Mouse (Mus musculus): Measurements from ENCODE around the gene Lrrk1.

The Lrrk1 gene

DNA sequence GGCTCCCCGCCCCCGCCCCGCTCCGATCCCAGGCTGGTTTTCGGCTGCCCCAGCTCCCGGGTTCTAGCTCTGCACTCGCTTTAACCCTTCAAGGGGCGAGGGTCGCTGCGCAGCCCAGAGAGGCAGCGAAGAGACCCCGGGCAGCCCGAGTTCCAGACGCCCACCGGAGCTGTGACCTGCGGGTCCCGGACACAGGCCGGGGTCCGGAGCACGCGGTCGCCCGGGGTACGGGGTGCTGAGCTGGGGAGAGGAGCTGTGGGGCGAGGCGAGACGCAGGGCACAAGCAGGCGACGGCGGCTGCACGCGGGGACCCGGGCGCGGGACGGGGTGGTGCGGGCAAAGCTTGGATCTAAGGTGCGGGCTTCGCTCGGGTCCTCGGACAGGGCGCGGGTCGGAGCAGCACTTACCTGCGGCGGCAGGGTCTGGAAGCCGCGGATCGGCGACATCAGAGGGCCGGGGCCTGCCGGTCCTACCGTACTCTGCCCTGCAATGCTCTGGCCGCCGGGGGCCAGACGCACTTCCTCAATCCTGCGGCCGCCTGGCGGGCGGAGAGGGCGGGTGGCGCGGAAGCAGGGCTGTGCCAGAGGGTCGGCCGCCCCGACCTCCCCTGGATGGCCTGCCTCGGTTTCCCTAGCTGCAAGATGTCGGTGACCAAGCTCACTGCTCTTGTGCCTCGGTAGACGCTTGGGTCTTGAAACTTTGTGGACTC, at the start of gene Lrrk1:
Lrrk1 (minus strand) TSS at position 538 of the 709 bp plus-strand sequence.
- peak; percentile 63 for DNase-seq (ENCODE audit: low read depth, low spot score)

DNA sequence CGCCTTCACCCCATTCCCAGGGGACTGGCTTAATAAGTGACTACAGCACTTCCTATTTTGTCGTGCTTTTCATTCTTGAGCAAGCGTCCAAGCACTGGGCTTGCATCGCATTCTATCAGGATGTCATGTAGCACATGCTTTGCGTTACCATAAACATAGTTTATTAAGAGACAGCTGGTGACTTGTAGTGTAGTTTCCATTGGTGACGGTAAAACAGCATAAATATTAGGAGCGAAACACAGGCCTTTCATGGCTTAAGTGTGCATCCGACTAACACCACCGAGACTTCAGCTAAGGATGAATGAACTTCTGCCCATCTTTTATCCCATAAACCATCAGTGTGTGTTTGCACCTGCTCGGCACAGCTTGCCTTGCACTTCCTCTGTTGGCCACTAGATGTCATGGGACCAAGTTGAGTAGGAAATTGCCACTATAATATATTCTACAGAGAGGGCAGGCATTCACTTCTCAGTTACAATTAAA, 46.3 kb upstream of the Lrrk1 start:
- peak; percentile 69 for DNase-seq (ENCODE audit: low read depth, low spot score)

DNA sequence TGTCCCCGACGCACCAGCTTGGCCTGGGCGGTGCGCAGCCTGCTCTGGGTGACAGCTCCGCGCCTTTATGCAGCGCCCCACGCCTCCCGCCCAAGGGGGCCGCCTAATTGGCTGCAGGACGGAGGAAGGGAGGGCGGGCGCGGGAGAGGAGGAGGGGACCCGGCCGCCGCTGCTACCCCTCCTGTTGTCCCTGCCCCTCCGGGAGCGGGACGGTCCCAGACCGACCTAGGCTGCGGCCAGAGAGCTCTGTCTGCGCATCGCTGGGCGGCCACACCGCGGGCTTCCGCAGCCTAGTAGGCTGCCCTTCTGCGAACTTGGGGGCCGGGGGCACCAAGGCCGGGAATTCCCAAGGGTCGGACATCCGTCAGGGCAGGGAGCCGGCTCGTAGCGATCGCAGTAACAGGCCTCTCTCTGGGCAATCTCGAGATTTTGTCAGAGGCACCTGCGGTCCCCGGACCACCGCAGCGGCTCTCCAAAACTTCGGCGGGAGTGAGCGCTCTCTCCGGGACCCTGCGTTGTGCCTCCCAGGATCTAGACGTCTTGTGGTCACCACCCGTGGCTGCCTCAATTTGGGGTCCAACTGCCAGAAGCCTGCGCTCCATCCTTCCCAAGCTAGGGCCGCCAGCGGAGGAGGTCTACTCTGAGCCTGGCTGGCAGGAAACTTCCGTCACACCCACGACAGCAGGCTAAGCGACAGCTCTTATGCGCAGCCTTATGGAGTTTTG, 39.4 kb upstream of the Lrrk1 start, which contains the start of gene Aldh1a3:
Aldh1a3 (minus strand) TSS at position 81 of the 725 bp plus-strand sequence.
- no peak for DNase-seq (ENCODE audit: low read depth, low spot score)

DNA sequence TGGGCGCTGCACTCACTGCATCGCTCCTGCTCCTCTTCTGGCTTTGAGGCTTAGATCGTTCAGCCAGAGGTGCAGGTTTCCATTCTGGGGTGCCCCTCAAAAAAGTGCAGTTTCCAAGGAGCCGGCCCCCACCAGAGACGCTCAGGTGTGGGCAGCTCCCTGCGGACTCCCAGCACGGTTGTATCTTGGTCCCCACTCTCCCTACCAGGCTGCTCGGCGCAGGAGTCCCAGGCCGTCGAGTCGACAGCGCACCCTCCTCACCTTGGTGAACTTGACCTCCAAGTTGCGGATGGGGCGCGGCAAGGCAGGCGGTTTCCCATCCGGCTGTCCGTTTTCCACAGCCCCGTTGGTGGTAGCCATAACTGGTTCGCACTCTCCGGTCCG, 38.9 kb upstream of the Lrrk1 start:
- no peak for DNase-seq (ENCODE audit: low read depth, low spot score)

DNA sequence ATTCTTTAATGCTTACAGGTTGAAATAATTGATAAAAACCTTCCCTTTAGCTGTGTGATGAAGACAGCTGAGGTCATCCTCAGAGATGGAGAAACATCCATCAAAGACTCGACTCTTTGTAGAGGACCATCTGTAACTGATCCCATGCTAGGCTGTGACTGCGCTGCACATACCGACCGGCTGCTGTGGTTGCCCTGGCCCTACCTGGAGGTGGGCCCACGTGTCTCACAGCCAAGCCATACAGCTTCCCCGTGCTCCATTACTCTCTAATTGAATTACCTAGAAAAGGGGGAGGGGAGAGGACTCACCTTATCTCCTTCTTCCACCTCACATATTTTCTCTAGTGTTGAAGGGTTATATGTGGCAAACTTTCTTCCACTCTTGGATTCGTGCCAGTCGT, 33.8 kb upstream of the Lrrk1 start:
- DNase-seq (ENCODE audit: low read depth, low spot score), result no peak

DNA sequence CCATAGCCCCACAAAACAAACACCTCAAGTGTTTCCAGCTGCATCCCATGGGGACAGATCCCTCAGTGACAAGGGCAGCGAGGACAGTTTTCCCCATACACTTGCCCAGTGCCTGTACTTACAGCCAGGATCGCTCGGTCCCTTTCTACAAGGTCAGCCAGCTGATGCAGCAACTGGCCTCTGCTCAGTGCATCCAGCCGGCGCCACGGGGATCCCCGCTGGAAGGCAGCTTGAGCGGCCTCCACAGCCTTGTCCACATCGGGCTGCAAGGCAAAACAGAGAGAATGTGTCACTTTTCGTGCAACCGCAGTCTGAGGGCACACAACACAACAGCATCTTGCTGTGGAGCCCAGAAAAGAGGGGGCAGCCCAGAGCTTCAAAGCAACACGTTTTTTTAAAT, 30.8 kb upstream of the Lrrk1 start:
- no peak for DNase-seq (ENCODE audit: low read depth, low spot score)

DNA sequence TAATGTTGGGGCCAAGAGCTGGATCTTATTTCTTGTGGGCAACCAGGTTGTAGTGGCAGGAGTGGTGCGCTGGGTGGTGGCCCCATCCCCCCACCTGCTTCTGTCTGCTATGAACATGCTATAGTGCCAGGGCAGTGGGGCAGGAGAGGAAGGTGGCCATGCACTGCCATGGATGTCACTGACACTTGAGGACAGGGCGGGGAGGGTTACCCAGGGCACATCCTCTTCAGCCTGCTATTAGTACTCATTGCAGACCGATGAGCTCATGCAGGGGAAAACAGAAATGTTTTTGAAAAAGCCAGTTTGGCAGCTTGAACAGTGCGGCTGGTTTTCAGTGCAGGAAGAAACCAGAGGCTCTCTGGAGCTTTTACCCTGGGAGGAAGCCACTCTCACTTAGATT, 28.7 kb upstream of the Lrrk1 start:
- no peak for DNase-seq (ENCODE audit: low read depth, low spot score)

DNA sequence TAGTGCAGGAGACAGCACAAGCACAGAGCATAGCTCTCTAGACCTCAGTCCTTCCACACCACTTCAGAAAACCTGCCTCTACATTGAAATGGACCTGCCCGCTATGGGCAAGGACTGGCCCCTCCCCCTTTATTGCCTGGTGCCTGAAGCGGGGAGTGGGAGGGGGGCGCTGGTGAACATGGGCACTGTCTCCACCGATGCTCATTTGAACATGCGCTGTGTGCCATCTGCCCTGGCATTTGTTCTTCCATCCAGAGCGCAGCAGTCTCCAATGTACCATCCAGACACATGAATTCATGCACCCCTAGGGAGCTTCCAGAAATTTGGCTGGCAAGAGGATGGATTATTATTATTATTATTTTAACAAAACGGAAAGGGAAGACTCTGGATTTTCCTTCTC, 24.9 kb upstream of the Lrrk1 start:
- no peak for DNase-seq (ENCODE audit: low read depth, low spot score)

DNA sequence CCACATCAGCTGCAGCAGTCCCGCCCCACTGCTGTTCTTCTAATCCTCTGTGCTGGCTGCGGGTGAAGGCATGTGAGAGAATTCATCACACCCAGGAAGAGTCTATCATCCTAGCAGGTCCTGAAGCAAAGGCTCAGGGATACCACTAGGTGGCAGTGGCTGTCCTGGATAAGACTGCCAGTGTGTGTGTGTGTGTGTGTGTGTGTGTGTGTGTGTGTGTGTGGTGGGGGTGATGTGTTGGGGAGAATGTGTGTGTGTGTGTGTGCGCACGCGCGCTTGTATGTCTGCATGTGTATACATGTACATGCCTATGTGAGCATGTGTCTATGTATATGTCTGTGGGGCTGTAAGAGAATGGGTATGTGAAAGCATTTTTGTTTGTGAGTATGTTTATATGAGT, 21.3 kb upstream of the Lrrk1 start:
- DNase-seq (ENCODE audit: low read depth, low spot score), result peak; percentile 65

DNA sequence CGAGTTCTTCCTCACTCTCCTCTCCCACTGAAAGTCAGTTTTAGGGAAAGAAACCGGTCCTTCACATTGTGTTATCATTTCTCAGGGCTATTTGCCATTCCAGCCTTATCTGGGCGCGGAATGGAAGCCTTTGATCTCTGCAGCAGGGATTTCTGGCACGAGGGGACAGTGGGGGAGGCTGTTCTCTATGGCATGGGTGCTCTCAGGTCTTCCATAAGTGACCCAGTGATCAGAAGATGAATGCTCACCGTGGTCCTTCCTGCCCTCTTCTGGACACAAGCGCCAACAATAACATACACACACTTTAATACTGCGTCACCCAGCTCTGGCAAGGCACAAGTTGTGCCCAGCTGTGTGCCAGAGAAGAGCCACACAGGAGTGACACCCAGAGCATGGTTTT, 18.8 kb upstream of the Lrrk1 start:
- no peak for DNase-seq (ENCODE audit: low read depth, low spot score)

DNA sequence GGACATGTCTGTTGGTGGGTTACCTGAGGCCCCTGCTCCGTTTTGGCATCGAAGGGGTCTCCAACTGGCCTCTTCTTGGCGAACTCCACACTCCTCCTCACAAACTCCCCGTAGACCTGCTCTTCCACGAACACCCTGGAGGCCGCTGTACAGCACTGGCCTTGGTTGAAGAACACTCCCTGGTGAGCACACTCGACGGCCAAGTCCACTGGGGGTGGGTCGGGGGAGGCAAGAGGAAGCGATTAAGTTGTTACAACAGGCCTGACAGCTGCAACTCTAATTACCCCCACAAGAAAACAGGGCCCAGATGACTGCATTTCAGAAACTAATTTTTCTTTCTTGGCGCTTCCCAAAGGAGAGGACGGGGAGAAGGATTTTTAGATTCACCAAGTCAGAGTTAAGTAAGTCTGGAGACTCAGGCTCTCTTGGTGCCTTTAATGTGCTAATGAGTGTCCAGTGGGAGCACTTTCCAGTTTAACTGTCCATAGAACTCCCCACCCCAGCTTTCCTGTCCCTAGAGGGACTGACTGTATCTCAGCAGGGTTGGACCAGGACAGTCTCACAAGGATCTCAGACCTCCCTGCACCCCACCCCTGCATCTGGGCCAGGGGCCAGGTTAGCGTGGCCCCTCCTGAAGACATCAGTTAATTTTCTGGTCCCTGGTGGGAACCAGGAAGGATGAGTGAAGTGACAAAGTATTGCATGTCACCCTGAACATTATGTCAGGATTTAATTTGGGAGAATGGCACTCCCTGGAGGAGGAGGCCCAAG, 18.0 kb upstream of the Lrrk1 start:
- no peak for DNase-seq (ENCODE audit: low read depth, low spot score)

DNA sequence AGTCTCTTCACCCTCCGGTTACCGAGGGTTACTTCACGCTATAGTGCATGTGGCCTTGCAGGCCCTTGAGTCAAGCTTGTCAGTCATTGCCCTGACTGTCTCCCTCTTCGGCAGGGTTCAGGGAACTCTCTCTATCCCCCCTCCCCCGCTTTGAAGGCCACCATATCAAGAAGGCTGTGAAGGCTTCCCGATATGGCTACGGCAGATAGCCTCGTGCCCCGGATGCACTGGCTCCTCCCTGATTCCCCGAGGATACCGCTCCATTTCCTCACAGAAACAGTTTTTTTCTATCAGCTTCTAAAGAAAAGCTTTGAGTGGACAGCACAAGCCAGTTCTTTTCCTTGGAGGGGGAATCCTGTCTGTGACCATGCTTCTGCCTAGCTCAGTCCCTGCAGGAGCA, 17.4 kb upstream of the Lrrk1 start:
- no peak for DNase-seq (ENCODE audit: low read depth, low spot score)

DNA sequence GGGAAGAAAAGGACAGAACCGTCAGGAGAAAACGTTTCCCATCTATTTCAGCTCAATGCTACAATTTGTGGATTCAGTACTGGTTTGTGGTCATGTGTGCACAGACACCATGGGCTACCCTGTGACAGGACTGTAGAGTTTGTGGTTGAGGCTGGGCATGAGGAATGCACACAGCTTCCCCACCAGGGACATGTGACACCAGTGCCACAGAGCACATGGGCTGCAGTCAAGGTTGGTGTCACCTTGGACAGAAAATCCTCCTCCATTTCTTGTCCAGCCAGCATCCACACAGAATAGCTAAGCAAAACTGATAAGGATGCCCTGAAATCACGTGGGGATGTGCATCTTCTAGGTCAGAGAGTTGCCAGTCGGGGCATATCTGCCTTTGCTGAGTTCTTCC, 16.7 kb upstream of the Lrrk1 start:
- DNase-seq (ENCODE audit: low read depth, low spot score), result no peak

DNA sequence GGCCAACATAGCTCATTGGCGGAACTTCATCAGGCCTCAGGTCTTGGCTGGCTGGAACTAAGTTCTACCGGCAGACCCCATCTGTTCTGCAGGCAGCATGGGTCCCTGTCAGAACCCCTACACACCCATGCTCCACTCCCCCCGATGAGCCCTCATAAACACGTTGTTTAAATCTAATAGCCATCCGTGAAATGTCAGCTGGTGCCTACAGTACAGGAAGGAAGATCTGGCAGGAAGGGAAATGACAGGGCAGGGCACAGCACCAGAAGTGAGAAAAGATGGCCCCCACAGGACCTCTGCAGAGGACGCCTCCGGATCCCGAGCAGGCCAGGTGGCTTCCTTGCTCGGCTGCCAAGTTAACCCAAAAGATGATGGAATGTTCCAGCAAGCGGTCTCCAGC, 16.0 kb upstream of the Lrrk1 start:
- DNase-seq (ENCODE audit: low read depth, low spot score), result no peak

DNA sequence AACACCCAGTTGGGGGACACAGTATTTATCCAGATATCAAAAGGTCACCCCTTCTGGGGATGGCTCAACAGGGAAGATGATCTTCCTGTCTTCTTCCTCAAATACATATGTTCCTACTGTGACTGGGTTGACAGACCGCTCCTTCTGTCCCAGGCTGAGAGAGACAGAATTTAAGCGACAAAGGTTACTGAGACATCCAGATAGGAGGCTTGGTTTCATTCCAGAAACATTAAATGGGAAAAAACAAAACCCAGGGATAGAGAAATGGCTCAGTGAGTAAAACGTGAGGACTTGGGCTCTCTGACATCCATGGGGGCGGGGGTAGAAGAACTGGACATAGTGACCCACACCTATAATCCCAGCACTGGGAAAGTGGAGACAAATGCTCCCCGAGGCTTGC, 14.7 kb upstream of the Lrrk1 start:
- no peak for DNase-seq (ENCODE audit: low read depth, low spot score)

DNA sequence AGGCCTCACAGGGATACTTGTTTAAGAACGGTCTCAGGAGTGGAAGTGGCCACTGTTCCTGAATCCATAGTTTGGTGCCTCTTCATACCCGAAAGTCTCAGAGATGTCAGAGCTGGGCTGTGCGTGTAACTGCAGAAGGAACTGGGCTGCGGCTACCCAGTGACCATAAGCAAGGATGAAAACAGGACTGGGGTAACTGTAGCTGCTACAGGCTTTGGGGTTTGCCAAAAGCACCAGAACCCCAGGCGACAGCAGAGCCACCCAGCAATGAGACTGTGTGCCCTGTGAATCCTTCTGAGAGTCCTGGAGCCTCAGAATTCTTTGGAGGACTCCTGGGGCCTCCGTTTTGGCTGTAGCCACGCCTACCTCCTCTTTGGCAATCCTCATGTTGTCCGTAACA, 13.5 kb upstream of the Lrrk1 start:
- DNase-seq (ENCODE audit: low read depth, low spot score), result no peak

DNA sequence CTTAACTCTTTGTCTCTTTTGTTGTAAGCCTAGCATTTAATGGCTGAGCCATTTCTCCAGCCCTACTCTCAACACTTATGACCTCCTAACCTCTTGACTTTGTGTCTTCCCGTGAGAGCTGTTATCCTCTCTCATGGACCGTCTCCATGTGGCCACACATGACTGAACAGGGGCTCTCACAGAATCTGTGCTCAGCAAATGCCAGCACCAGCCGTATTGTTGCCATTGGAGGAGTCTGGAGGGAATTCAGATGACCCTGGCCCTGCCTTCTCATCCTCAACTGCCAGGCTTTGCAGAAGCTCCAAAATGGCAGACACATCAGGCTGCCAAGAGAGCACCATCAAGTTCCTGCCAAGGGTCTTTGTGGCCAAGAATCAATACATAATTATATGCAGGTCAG, 9.1 kb upstream of the Lrrk1 start:
- DNase-seq (ENCODE audit: low read depth, low spot score), result no peak

DNA sequence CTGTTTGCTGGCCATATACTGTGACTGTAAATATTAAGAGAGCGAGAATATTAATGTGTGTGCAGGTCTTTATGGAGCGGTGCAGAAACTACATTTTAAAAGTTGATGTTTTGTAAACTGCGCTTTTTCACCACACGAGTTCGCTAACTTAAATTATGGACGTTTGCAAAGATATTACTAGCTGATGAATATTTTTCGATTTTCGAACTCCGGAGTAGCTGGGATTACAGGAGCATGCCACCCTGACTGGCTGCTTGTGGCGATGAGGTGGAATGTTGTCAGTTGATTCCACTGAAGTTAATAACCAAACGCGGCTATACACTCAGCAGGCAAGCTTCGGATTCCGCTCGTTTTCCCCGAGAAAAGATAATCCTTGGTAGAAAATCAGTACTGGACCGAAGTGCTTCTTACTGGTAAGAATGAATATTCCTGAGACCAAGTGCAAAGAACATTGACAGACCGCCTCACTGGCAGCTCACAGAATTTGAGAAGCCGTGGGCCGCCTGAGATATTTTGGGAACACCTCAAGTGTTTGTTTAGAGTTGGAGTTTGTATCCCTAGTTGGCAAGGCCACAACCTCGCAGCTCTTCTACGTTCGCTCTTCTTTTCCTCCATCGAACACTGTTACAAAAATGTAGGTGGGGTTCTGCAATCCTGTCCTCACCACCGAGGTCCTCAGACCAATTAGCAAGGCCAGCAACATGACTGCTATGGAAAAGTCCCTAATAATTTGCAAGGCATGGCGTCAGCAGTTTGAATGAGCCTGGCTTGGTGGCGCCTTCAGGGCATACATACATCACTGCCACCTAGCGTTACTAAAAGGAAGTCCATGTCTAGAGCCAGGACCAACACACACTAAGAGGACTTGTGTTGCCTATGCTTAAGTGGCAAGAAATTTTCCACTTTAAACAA, 727 bp upstream of the Lrrk1 start:
- peak; percentile 92 for DNase-seq (ENCODE audit: low read depth, low spot score)

DNA sequence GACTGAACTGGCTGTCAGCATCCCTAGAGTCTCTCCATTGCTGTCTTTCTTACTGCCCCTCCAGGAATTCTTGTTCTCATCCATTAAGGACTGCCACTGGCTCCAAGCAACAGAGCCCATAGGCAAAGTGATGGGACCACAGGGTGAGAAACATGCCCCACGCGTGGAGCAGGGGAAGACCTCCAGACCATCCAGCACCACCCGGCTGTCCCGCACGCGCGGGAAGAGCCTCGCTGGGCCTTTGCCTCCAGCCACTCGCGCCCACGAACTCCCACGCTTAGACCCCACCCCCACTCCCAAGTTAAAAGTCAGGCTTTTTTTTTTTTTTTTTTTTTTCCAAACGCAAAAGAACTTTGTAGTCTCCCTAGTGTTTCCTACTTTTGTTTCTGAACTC, 734 bp downstream of the Lrrk1 start:
- peak; percentile 55 for DNase-seq (ENCODE audit: low read depth, low spot score)

DNA sequence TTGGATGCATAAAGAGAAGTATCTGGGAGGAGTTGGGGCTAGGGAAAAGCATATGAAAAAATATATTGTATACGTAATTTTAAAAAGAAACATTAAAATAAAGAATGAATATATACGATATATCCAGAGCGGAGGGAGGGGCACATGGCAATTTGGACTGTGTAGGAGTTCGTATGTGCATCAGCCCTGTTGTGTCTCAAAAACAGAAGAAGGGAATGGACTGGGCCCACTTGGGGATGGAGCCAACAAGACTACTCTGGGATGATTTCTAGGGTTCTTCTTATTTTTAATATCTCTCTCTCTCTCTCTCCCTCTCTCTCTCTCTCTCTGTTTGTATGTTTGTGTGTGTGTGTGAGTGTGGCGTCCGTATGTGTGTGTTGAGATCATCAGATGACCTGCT, 1.7 kb downstream of the Lrrk1 start:
- no peak for DNase-seq (ENCODE audit: low read depth, low spot score)

DNA sequence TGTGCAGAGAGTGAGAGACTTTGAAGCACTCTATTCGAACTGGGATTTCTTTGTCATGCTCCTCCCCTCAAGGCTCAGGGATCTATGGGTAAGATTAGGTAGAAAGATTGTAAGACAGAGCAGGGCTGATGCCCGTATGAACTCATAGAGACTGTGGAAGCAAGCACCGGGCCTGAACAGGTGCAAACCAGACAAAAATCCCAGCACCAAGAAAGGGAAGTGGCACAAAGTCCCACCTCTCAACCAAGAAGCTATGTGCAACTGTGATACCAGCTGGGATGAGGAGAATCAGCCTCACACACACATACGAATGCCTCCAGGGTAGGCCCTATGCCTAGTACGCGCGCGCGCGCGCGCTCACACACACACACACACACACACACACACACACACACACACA, 2.3 kb downstream of the Lrrk1 start:
- DNase-seq (ENCODE audit: low read depth, low spot score), result no peak
